Mouse (Mus musculus) heart, postnatal 0 days (tissue): ENCODE results near the gene Mical2.

ENCODE experiments used
- CTCF ChIP-seq: IDR thresholded peaks from 2 replicates; pipeline ENCODE4 v1.5.1; 2016; ENCODE audit warnings: antibody characterized with exemption, control low read depth, low read depth
- EP300 ChIP-seq: IDR thresholded peaks from 2 replicates; pipeline ENCODE4 v1.6.1; 2016; ENCODE audit warnings: antibody characterized with exemption, low read depth

DNA sequence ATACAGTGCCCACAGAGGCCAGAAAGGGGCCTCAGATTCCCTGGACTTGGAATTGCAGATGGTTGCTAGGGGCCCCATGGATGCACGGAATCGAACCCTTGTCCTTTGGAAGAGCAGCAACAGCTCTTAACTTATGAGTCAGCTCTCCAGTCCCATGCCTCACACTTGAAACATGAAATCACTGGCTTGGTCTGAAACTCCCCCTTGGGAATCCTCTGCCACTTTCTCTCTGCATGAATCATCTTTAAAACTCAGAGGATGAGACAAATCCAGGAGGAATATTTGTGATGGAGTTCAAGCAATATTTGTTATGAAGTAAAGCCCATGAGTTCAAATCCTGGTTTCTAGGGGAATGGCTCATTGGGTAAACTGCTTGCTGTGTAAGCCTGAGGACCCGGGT lies 172.1 kb downstream of the Mical2 start:
- no peak for TF ChIP-seq CTCF
- no peak for TF ChIP-seq EP300
